Mouse (Mus musculus) megakaryocyte, embryonic 14.5 days (primary cell): ENCODE data around the gene Gstm1.

Experiments
- FLI1 ChIP-seq: IDR thresholded peaks from 2 replicates; pipeline ENCODE4 v1.6.1; 2012; ENCODE audit warnings: low read length, inconsistent platforms, mixed read lengths
- GATA1 ChIP-seq: IDR thresholded peaks from 3 replicates; pipeline ENCODE4 v1.6.1; 2012; ENCODE audit warnings: mixed read lengths, low read length, inconsistent platforms, borderline replicate concordance

DNA sequence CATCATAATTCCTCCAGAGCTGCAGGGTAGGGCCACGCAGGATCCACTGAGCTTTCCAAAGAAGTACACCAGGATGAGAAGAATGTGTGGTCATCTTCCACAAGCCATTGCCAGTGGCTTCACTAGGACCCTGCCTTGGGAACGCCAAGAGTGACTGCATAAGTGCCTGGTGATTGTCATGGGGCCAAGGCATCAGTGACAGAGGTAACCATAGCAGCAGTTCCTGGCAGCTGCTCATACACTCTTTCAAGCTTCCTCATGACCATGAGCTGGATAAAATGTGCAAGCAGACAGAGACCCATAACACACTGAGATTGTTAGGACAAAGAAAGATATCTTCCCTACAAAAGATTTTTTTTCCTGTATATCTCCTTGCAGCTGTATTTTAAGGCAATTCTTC is 7.5 kb downstream of the Gstm1 start:
- no peak for TF ChIP-seq GATA1
- no peak for TF ChIP-seq FLI1
